Mouse (Mus musculus) urinary bladder, postnatal 25 days (tissue): Measurements from ENCODE around the gene Cyp4x1.
A peak's percentile ranks its signal among the peaks of the same experiment; 100 is the strongest.

ENCODE experiments used
- DNase-seq: peaks from one replicate; pipeline ENCODE4 v3.0.0; 2022; ENCODE audit warnings: low spot score

The Cyp4x1 gene

DNA sequence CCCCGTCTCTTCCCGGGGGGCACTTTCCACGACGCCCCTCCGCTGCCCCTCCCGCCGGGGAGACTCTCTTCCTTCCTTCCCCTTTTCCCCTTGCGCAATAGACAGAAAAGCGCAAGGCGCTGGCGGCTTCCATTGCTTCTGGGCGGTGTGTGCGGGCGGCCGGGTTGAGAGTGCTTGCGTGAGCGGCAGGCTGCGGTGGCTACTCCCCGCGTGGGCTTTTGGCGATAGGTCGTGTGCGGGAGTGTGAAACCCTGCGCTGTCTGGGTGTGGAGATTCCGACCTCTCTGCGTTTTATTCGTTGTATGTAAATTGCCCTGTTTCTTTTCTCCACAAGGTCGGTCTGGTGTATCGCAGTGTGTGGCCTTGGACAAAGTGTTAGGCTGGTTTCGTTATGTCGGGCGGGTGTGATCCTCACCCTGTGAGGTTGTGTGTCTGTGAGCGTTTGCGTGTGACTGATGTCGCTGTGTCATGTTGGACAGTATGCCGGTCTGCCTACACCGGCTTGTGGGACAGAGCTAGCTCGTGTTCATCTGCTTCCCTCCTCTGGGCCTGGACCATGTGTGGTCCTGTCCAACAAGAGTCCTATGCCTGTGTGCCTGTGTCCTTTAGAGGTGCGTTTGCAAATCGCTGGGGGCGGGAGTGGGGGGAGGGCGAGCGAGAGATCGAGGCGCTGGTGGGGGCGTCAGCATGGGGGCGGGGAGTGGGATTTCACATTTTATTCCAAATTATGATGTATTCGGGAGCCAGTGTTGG is 77.0 kb downstream of the Cyp4x1 start:
- peak; percentile 35 for DNase-seq

DNA sequence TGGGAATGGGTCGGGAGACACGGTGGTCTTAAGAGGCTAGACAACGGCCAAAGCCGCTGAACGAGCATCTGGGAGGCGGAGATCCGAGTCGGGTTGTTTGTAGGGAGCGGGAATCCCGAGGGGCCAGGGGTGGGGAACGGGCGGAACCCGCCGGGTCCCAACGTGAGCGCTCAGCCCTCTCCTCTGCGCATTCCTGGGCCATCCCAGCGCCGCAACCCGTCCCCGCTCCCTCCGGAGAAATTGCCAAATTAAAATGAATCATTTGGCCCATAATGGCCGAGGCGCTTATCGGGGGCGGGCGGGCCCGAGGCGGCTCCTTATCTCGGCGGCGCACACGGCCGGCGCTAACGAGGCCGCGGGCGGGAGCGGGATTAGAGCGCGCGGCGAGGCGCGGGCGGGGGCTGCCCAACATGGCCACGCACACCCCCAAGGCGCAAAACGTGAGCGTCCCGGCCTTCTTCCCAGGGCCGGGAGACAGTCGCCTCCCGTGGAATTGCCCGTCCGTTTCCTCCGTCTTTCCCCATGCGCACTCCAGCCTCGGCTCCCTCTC is 77.6 kb downstream of the Cyp4x1 start, which contains the start of gene Tal1:
TSS of gene Tal1 (plus strand) at position 56 of the 550 bp plus-strand sequence.
- peak; percentile 11 for DNase-seq
